Mouse (Mus musculus) spleen, adult 2 months (tissue): ENCODE results near the gene Lhfpl2. TPM values are rescaled to one million over a fixed set of nuclear protein-coding genes. Genes with fewer than 3 reads are reported as not detected.

Experiments
- DNase-seq, 2 experiments: peaks; one replicate each; pipeline versions ENCODE4 v3.0.0 to v3.0.0-alpha.2; 2012 to 2021; ENCODE audit warnings: low spot score in 2 of 2, low read depth in 1 of 2
- H3K27ac ChIP-seq: fragments of 200-500 bp; 2 replicates; pipeline ENCODE4 v1.5.1; 2012; ENCODE audit warnings: low read length, inconsistent platforms; ENCODE audit not compliant: insufficient read depth
- H3K27me3 ChIP-seq: fragments of 200-500 bp; 2 replicates; pipeline ENCODE4 v1.6.1; 2012; ENCODE audit warnings: mild to moderate bottlenecking, moderate library complexity, low read length, inconsistent platforms; ENCODE audit not compliant: control insufficient read depth, insufficient read depth
- H3K36me3 ChIP-seq: fragments of 200-500 bp; 2 replicates; pipeline ENCODE4 v1.6.1; 2012; ENCODE audit warnings: mild to moderate bottlenecking, low read length, inconsistent platforms; ENCODE audit not compliant: control insufficient read depth, insufficient read depth
- H3K4me1 ChIP-seq: fragments of 200-500 bp; 2 replicates; pipeline ENCODE4 v1.6.1; 2011; ENCODE audit warnings: inconsistent platforms; ENCODE audit not compliant: control insufficient read depth, insufficient read depth, insufficient read length
- H3K4me3 ChIP-seq: fragments of 200-500 bp; 2 replicates; pipeline ENCODE4 v1.5.1; 2011; ENCODE audit warnings: mild to moderate bottlenecking, inconsistent platforms; ENCODE audit not compliant: insufficient read depth, insufficient read length; ENCODE audit errors: extremely low read depth
- CTCF ChIP-seq: fragments of 200-500 bp; IDR thresholded peaks from 2 replicates; pipeline ENCODE4 v1.5.1; 2011; ENCODE audit warnings: mild to moderate bottlenecking, inconsistent platforms; ENCODE audit not compliant: insufficient read depth, insufficient read length, insufficient replicate concordance; ENCODE audit errors: extremely low read depth
- POLR2A ChIP-seq: fragments of 200-500 bp; IDR thresholded peaks from 2 replicates; pipeline ENCODE4 v1.6.1; 2011; ENCODE audit warnings: low read depth, low read length, inconsistent platforms
- WGBS: fragments of 180-500 bp; shearing (Covaris S2); methylation state at CpG from one replicate; pipeline ENCODE4 v1.1.7; 2018; 5-methylcytosine and 5-hydroxymethylcytosine counted together
- polyA plus RNA-seq: library from polyadenylated mRNA; depleted of rRNA; stranded (reverse); fragments of >200 nt; gene quantifications from 2 replicates; pipeline ENCODE4 v1.2.3, GENCODE M21; 2012

The Lhfpl2 gene
- polyA plus RNA-seq, 1 experiment: 4.8 TPM

DNA sequence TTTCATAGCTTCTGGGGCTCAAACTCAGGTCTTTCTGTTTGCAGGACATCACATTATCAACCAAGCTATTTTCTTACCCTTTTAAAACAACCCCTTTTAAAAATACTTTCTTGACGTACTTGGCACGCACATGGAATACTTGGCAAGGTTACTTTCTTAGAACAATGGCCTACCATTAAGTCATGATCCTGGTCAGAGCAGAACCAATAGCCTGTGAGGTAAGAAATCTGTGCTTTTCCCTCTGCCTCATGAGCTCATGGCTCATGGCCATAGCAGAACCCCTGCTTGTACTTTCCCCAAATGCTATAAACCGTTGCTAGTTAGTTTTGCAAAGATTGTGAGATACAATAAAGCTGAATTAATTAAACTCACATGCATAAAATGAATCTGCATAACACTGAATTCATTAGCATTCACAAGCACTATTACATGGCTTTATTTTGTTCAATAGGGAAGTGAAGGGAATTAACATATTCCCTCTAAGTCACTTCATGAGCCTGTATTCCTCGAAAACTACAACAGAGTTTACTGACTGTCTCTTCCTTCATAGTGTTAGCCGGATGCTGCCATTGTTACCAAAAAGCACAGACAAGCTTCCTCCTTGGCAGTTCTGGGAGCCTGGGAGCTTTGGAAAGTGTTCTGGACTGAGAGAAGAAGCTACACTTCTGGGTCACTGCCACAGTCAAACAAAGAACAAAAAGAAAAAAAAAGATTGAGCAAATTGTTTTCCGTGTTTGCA lies 20.1 kb upstream of the Lhfpl2 start:
- no peaks in the 10 kb centered on the region for H3K4me1 ChIP-seq
- H3K27ac ChIP-seq: no peak overlapping the region
- no peaks in the 10 kb centered on the region for H3K36me3 ChIP-seq
- H3K27me3 ChIP-seq: no peaks in the 10 kb centered on the region
- WGBS: 77% methylated on average over 6 of the region's 6 CpGs
- no peak overlapping the region for H3K4me3 ChIP-seq
- no peak for DNase-seq
- TF ChIP-seq CTCF (no peak), POLR2A (no peak)

GRCm38 (mm10) chr13:94038052-94038340 lies 19.6 kb upstream of the Lhfpl2 start:
- DNase-seq: no peak
- H3K36me3 ChIP-seq: no peaks in the 10 kb centered on the region
- WGBS: 72% methylated on average over 2 of the region's 2 CpGs
- TF ChIP-seq CTCF: no peak
- no peak for TF ChIP-seq POLR2A
- no peaks in the 10 kb centered on the region for H3K4me1 ChIP-seq
- no peak overlapping the region for H3K4me3 ChIP-seq
- no peaks in the 10 kb centered on the region for H3K27me3 ChIP-seq
- H3K27ac ChIP-seq: no peak overlapping the region

GRCm38 (mm10) chr13:94050036-94050435 lies 7.6 kb upstream of the Lhfpl2 start:
- no peak for TF ChIP-seq POLR2A
- no peak for TF ChIP-seq CTCF
- WGBS: 24% methylated on average over 7 of the region's 7 CpGs
- Histone ChIP-seq H3K4me3 (no peak overlapping the region), H3K27ac (no peak overlapping the region), H3K4me1 (no peaks in the 10 kb centered on the region), H3K36me3 (no peaks in the 10 kb centered on the region), H3K27me3 (no peaks in the 10 kb centered on the region)
- DNase-seq: no peak

GRCm38 (mm10) chr13:94050782-94051181 lies 6.8 kb upstream of the Lhfpl2 start:
- WGBS: 93% methylated on average over 3 of the region's 3 CpGs
- no peak overlapping the region for H3K27ac ChIP-seq
- no peaks in the 10 kb centered on the region for H3K4me1 ChIP-seq
- H3K4me3 ChIP-seq: no peak overlapping the region
- H3K36me3 ChIP-seq: no peaks in the 10 kb centered on the region
- no peak for DNase-seq
- no peaks in the 10 kb centered on the region; the same call in 1 of the 2 replicates for H3K27me3 ChIP-seq
- TF ChIP-seq CTCF (no peak), POLR2A (no peak)

- no peak overlapping the region for H3K27ac ChIP-seq
- 19% methylated on average over 17 of the region's 17 CpGs for WGBS
- H3K27me3 ChIP-seq: peaks cover 18% of the 10 kb centered on the region
- TF ChIP-seq CTCF: no peak
- TF ChIP-seq POLR2A: no peak
- no peak for DNase-seq
- H3K36me3 ChIP-seq: no peaks in the 10 kb centered on the region
- H3K4me1 ChIP-seq: peaks cover 4% of the 10 kb centered on the region; the same call in 1 of the 2 replicates
- H3K4me3 ChIP-seq: peak overlapping the region; percentile 50
These were observed 497 bp upstream of the Lhfpl2 start for GRCm38 (mm10) chr13:94057036-94057562.

GRCm38 (mm10) chr13:94058642-94059222 lies 1.1 kb downstream of the Lhfpl2 start:
- H3K36me3 ChIP-seq: no peaks in the 10 kb centered on the region
- DNase-seq: no peak
- peaks cover 4% of the 10 kb centered on the region for H3K4me1 ChIP-seq
- 61% methylated on average over 6 of the region's 6 CpGs for WGBS
- no peak for TF ChIP-seq CTCF
- TF ChIP-seq POLR2A: no peak
- no peak overlapping the region for H3K27ac ChIP-seq
- H3K4me3 ChIP-seq: no peak overlapping the region
- H3K27me3 ChIP-seq: peaks cover 23% of the 10 kb centered on the region

DNA sequence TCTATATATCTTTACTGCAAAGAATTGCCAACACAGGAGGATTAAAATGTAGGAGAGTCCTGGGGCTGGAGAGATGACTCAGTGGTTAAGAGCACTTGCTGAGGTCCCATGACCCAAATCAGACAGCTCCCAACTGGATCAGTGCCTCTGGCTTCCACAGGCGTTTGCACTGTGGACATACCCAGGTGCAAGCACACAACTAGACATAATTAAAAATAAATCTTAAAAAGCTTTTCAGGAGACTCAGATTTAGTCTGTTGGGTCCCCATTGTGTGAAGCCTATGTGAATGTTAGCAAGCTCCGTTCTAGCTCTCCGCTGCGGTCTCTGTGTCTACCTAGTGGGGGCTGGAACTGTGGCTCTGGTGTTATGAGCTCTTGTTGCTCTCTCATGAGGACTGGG lies 1.8 kb downstream of the Lhfpl2 start:
- Histone ChIP-seq H3K27me3 (peaks cover 23% of the 10 kb centered on the region), H3K4me3 (no peak overlapping the region), H3K36me3 (no peaks in the 10 kb centered on the region), H3K27ac (no peak overlapping the region), H3K4me1 (peaks cover 4% of the 10 kb centered on the region)
- WGBS: 96% methylated on average over 4 of the region's 4 CpGs
- no peak for TF ChIP-seq CTCF
- TF ChIP-seq POLR2A: no peak
- DNase-seq: no peak
